Comparison of ENCODE assay signal across 16 mouse cellular contexts in genomic region chr10:71120121-71120768, GRCm38 (mm10). TPM values are rescaled to one million over a fixed set of nuclear protein-coding genes. Genes with fewer than 3 reads are reported as not detected.
DNase-seq lines count a peak whose midpoint lies in the region; ATAC-seq and TF ChIP-seq lines count a peak whose summit lies in the region.
"Had no signal": no experiment of that assay in that cellular context is flagged by ENCODE, and none has a peak within 500 bp of the region (broad histone marks: within the 10 kb centered on the region; RNA-seq: fewer than 3 reads in every experiment).

No protein-coding gene starts in this region.

- no peak for ATAC-seq in embryonic facial prominence, embryonic 13.5 days (ENCODE audit: insufficient number of reproducible peaks, insufficient read depth, low FRiP score, low TSS enrichment, low read depth)
- no peak for ATAC-seq in kidney, embryonic 14.5 days (ENCODE audit: low FRiP score, low TSS enrichment)
- 0 out of 2 replicates have a peak, but pooled peaks have one; percentile 42 for ATAC-seq in intestine, embryonic 15.5 days
- ATAC-seq in limb, embryonic 14.5 days (ENCODE audit: low FRiP score, low read depth), result no peak

- WGBS in embryonic facial prominence, embryonic 13.5 days, result 68% methylated on average over 14 of the region's 14 CpGs
- WGBS in embryonic facial prominence, embryonic 10.5 days, result 85% methylated on average over 14 of the region's 14 CpGs
- WGBS in kidney, embryonic 14.5 days, result 68% methylated on average over 14 of the region's 14 CpGs
- WGBS in intestine, embryonic 15.5 days, result 58% methylated on average over 14 of the region's 14 CpGs
- WGBS in limb, embryonic 14.5 days, result 74% methylated on average over 14 of the region's 14 CpGs

- H3K4me2 ChIP-seq in embryonic facial prominence, embryonic 13.5 days, result no peak overlapping the region
- H3K4me2 ChIP-seq in kidney, embryonic 14.5 days (replicated peaks; ENCODE audit: low read depth, low read length), result no peak overlapping the region
- no peak overlapping the region for H3K4me2 ChIP-seq in intestine, embryonic 15.5 days (replicated peaks)
- no peak overlapping the region for H3K4me2 ChIP-seq in limb, embryonic 14.5 days (replicated peaks; ENCODE audit: low read depth, low read length, severe bottlenecking)
- H3K4me2 ChIP-seq: neural tube, embryonic 12.5 days had no signal

- no peak for DNase-seq in embryonic facial prominence, embryonic 10.5 days (ENCODE audit: low spot score)
- no peak for DNase-seq in kidney, postnatal 14 days
- DNase-seq in limb, embryonic 14.5 days (ENCODE audit: low spot score), result no peak
- no peak for DNase-seq in liver
- DNase-seq in right cerebral cortex, postnatal 25 days, result no peak
- DNase-seq: cerebellum, adult 11 months; embryo, embryonic 11 days; layer of hippocampus, postnatal 36 days; midbrain, embryonic 14.5 days; thymus, adult 18-20 months had no signal

- H3K4me3 ChIP-seq in embryonic facial prominence, embryonic 13.5 days, result no peak overlapping the region
- H3K4me3 ChIP-seq in embryonic facial prominence, embryonic 10.5 days, result no peak overlapping the region
- H3K4me3 ChIP-seq in kidney, embryonic 14.5 days (ENCODE audit: low read length), result no peak overlapping the region
- no peak overlapping the region for H3K4me3 ChIP-seq in intestine, embryonic 15.5 days (replicated peaks)
- H3K4me3 ChIP-seq in limb, embryonic 14.5 days (replicated peaks; ENCODE audit: low read length), result no peak overlapping the region
- H3K4me3 ChIP-seq: forebrain, embryonic 10.5 days; neural tube, embryonic 12.5 days had no signal

- TF ChIP-seq POLR2A in limb, embryonic 14.5 days (IDR thresholded peaks at IDR 0.05; ENCODE audit: borderline replicate concordance, extremely low read depth, insufficient read depth, insufficient read length), result no peak

- no peaks in the 10 kb centered on the region for H3K9me3 ChIP-seq in embryonic facial prominence, embryonic 13.5 days
- H3K9me3 ChIP-seq in embryonic facial prominence, embryonic 10.5 days, result no peaks in the 10 kb centered on the region
- H3K9me3 ChIP-seq in kidney, embryonic 14.5 days (ENCODE audit: control insufficient read depth, low read length), result no peaks in the 10 kb centered on the region
- H3K9me3 ChIP-seq in intestine, embryonic 15.5 days, result no peaks in the 10 kb centered on the region
- no peaks in the 10 kb centered on the region for H3K9me3 ChIP-seq in limb, embryonic 14.5 days (ENCODE audit: control insufficient read depth, low read length)
- H3K9me3 ChIP-seq: forebrain, embryonic 10.5 days; neural tube, embryonic 12.5 days had no signal

- peak overlapping the region; percentile 89 for H3K27ac ChIP-seq in embryonic facial prominence, embryonic 13.5 days
- no peak overlapping the region for H3K27ac ChIP-seq in embryonic facial prominence, embryonic 10.5 days (replicated peaks)
- peak overlapping the region; percentile 39 for H3K27ac ChIP-seq in kidney, embryonic 14.5 days (ENCODE audit: low read depth, low read length)
- no peak overlapping the region for H3K27ac ChIP-seq in intestine, embryonic 15.5 days
- H3K27ac ChIP-seq in limb, embryonic 14.5 days (replicated peaks; ENCODE audit: low read depth, low read length), result peak overlapping the region; percentile 75; the same call in 1 of the 2 replicates
- H3K27ac ChIP-seq: forebrain, embryonic 10.5 days; macrophage; neural tube, embryonic 12.5 days had no signal

- H3K9ac ChIP-seq in embryonic facial prominence, embryonic 13.5 days, result no peak overlapping the region
- no peak overlapping the region for H3K9ac ChIP-seq in kidney, embryonic 14.5 days (ENCODE audit: low read depth, low read length)
- no peak overlapping the region for H3K9ac ChIP-seq in intestine, embryonic 15.5 days
- no peak overlapping the region for H3K9ac ChIP-seq in limb, embryonic 14.5 days (ENCODE audit: low read depth, low read length, severe bottlenecking)
- H3K9ac ChIP-seq: neural tube, embryonic 12.5 days had no signal

- H3K4me1 ChIP-seq in embryonic facial prominence, embryonic 13.5 days, result peaks cover 37% of the 10 kb centered on the region
- H3K4me1 ChIP-seq in embryonic facial prominence, embryonic 10.5 days, result peaks cover 17% of the 10 kb centered on the region
- peaks cover 29% of the 10 kb centered on the region for H3K4me1 ChIP-seq in kidney, embryonic 14.5 days (ENCODE audit: control insufficient read depth, insufficient read depth, low read length)
- peaks cover 12% of the 10 kb centered on the region for H3K4me1 ChIP-seq in intestine, embryonic 15.5 days (replicated peaks)
- H3K4me1 ChIP-seq in limb, embryonic 14.5 days (ENCODE audit: control insufficient read depth, insufficient read depth, low read length), result peaks cover 43% of the 10 kb centered on the region
- H3K4me1 ChIP-seq: forebrain, embryonic 10.5 days; neural tube, embryonic 12.5 days had no signal

- no peaks in the 10 kb centered on the region for H3K36me3 ChIP-seq in embryonic facial prominence, embryonic 13.5 days
- H3K36me3 ChIP-seq in embryonic facial prominence, embryonic 10.5 days (replicated peaks), result no peaks in the 10 kb centered on the region
- no peaks in the 10 kb centered on the region for H3K36me3 ChIP-seq in kidney, embryonic 14.5 days (ENCODE audit: control insufficient read depth, insufficient read depth, low read length)
- no peaks in the 10 kb centered on the region for H3K36me3 ChIP-seq in intestine, embryonic 15.5 days
- no peaks in the 10 kb centered on the region for H3K36me3 ChIP-seq in limb, embryonic 14.5 days (ENCODE audit: control insufficient read depth, insufficient read depth, low read length)
- H3K36me3 ChIP-seq: forebrain, embryonic 10.5 days; neural tube, embryonic 12.5 days had no signal

- no peaks in the 10 kb centered on the region for H3K27me3 ChIP-seq in embryonic facial prominence, embryonic 13.5 days
- no peaks in the 10 kb centered on the region for H3K27me3 ChIP-seq in embryonic facial prominence, embryonic 10.5 days (replicated peaks; ENCODE audit: low read depth, poor library complexity, severe bottlenecking)
- H3K27me3 ChIP-seq in kidney, embryonic 14.5 days (ENCODE audit: control insufficient read depth, insufficient read depth, low read length), result no peaks in the 10 kb centered on the region
- H3K27me3 ChIP-seq in intestine, embryonic 15.5 days (replicated peaks), result no peaks in the 10 kb centered on the region
- no peaks in the 10 kb centered on the region for H3K27me3 ChIP-seq in limb, embryonic 14.5 days (ENCODE audit: control insufficient read depth, insufficient read depth, low read length)
- H3K27me3 ChIP-seq: neural tube, embryonic 12.5 days had no signal

RNA-seq across cellular contexts. Expression of gene Bicc1, which starts 39.3 kb away (rescaled TPM):
- 25.9 and 27.8 TPM in 2 replicates for polyA plus RNA-seq in embryonic facial prominence, embryonic 13.5 days (2015; fragmentation: Nextera tagmentation; extraction: Ambion mirVana)
- 4.2 and 5.2 TPM in 2 replicates for polyA plus RNA-seq in embryonic facial prominence, embryonic 10.5 days (2016; fragmentation: Nextera tagmentation; extraction: Ambion mirVana)
- polyA plus RNA-seq in kidney, embryonic 14.5 days (2014; fragmentation: Nextera tagmentation; extraction: Ambion mirVana), result 27.7 and 40.7 TPM in 2 replicates
- polyA plus RNA-seq in intestine, embryonic 15.5 days (2015; fragmentation: Nextera tagmentation; extraction: Ambion mirVana), result 16.4 and 19.3 TPM in 2 replicates
- 38.8 and 42.2 TPM in 2 replicates for polyA plus RNA-seq in limb, embryonic 14.5 days (2012; rRNA removed)
- polyA plus RNA-seq in limb, embryonic 14.5 days (2014; fragmentation: Nextera tagmentation; extraction: Ambion mirVana), result 48.2 and 50.5 TPM in 2 replicates
- polyA plus RNA-seq: macrophage had no signal

Comparison
In these comparisons a context has a peak if more than half of its experiments do, and no peak if none do; other contexts are left out.
1. H3K27ac ChIP-seq: peak in embryonic facial prominence, embryonic 13.5 days (single experiment), kidney, embryonic 14.5 days (single experiment) and limb, embryonic 14.5 days (single experiment); none in embryonic facial prominence, embryonic 10.5 days (single experiment) and intestine, embryonic 15.5 days (single experiment).